Mouse (Mus musculus) B cell, adult 2 months (primary cell): ENCODE data around the gene Dnm1.
A peak's percentile ranks its signal among the peaks of the same experiment; 100 is the strongest.

Experiments
- DNase-seq, 2 experiments: peaks; one replicate each; pipeline ENCODE4 v3.0.0; 2022

Gene Dnm1

GRCm38 (mm10) chr2:32259657-32260417 is 93.3 kb downstream of the Dnm1 start, which contains the start of gene Uck1:
TSS of gene Uck1 (minus strand) at chr2:32260159.
- DNase-seq: peak; percentile 87 to 90

GRCm38 (mm10) chr2:32258887-32259533 is 94.1 kb downstream of the Dnm1 start:
- DNase-seq: no peak
